Mouse (Mus musculus) small intestine, adult 2 months (tissue): ENCODE data around the gene Gm28038.

Source experiments
- CTCF ChIP-seq: fragments of 200-500 bp; IDR thresholded peaks from 2 replicates; pipeline ENCODE4 v1.5.1; 2012; ENCODE audit warnings: low read depth, mild to moderate bottlenecking, control low read depth, inconsistent platforms, low read length, moderate library complexity, mixed read lengths; ENCODE audit not compliant: insufficient replicate concordance, insufficient read length; ENCODE audit errors: extremely low read depth
- POLR2A ChIP-seq: fragments of 200-500 bp; IDR thresholded peaks from 2 replicates; pipeline ENCODE4 v1.6.1; 2012; ENCODE audit warnings: low read depth, mild to moderate bottlenecking, control low read depth, inconsistent platforms, low read length, moderate library complexity

DNA sequence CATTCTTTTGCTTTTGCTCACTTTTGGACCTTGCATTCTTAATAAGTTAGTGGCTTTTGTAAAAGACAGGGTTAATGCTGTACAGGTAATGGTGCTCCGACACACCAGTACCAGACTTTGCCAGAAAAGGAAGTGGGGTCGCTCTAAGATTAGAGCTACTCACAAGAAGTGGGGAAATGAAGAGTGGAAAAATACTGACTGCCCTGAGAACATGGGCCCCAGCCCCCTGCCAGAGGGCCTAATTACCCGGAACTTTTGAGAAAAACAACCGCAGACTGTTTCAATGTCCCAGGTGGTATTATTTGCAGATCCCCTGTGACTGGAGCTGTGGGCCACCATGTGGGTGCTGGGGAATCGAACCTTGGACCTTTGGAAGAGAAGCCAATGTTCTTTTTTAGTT, 45.2 kb upstream of the Gm28038 start:
- TF ChIP-seq CTCF: no peak
- TF ChIP-seq POLR2A: no peak
